Mouse (Mus musculus): ENCODE results near the gene Fcrl5.

- no peak for TF ChIP-seq CTCF (IDR thresholded peaks at IDR 0.05; ENCODE audit: extremely low read depth, insufficient read depth, low read length)
- TF ChIP-seq POLR2A (IDR thresholded peaks at IDR 0.05; ENCODE audit: extremely low read depth, insufficient read depth, low read length) = no peak
Observed at GRCm38 (mm10) chr3:87521833-87522232, 86.3 kb downstream of the Fcrl5 start.

Measured in cortical plate, adult 2 months (tissue).